Mouse (Mus musculus): ENCODE measurements around the gene Bhlhe41.

DNA sequence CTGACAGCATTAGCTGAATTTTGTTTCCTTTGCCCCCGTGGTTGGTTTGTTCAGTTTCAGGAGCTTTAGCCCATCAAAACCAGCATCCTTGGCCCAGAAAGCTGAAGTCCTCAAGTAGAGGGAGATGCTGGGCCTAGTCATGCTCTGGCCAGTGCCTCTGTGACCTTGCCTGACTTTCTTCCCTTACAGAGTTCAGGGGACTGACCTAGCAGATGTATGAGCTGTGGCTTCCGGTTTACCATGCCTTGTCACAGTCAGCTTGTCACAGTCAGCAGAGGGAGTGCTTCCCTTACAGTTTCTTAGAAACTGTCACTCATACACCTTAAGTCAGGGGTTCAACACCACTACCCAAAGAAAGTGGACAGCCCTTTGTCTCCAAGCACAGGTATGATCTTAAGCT lies 5.0 kb downstream of the Bhlhe41 start:
- no peak for TF ChIP-seq CTCF (IDR thresholded peaks at IDR 0.05; ENCODE audit: insufficient read depth, low read depth, low read length)
- TF ChIP-seq POLR2A (IDR thresholded peaks at IDR 0.05; ENCODE audit: insufficient read depth, low read depth, low read length): no peak
